Comparison of ENCODE assay signal across 18 mouse cellular contexts in genomic region chr2:3810321-3810720, GRCm38 (mm10).
DNase-seq lines count a peak whose midpoint lies in the region; ATAC-seq and TF ChIP-seq lines count a peak whose summit lies in the region.
"Had no signal": no experiment of that assay in that cellular context is flagged by ENCODE, and none has a peak within 500 bp of the region (broad histone marks: within the 10 kb centered on the region; RNA-seq: fewer than 3 reads in every experiment).

No protein-coding gene starts in this region.

- no peaks in the 10 kb centered on the region for H3K27me3 ChIP-seq in liver, postnatal 0 days (ENCODE audit: insufficient read depth, low read length)
- H3K27me3 ChIP-seq: forebrain, embryonic 15.5 days; hindbrain, embryonic 13.5 days; limb, embryonic 13.5 days; neural tube, embryonic 15.5 days had no signal

- H3K27ac ChIP-seq in liver, postnatal 0 days (ENCODE audit: low read depth), result no peak overlapping the region
- H3K27ac ChIP-seq: forebrain, embryonic 15.5 days; hindbrain, embryonic 13.5 days; kidney, postnatal 0 days; limb, embryonic 13.5 days; liver, embryonic 14.5 days; neural tube, embryonic 15.5 days had no signal

- H3K4me2 ChIP-seq in liver, postnatal 0 days (ENCODE audit: low read depth, low read length), result no peak overlapping the region
- H3K4me2 ChIP-seq: forebrain, embryonic 15.5 days; hindbrain, embryonic 13.5 days; limb, embryonic 13.5 days; neural tube, embryonic 15.5 days had no signal

- no peaks in the 10 kb centered on the region for H3K9me3 ChIP-seq in liver, postnatal 0 days (ENCODE audit: low read length)
- H3K9me3 ChIP-seq: forebrain, embryonic 15.5 days; hindbrain, embryonic 13.5 days; limb, embryonic 13.5 days; neural tube, embryonic 15.5 days had no signal

- H3K9ac ChIP-seq in liver, postnatal 0 days (replicated peaks), result no peak overlapping the region
- H3K9ac ChIP-seq: forebrain, embryonic 15.5 days; hindbrain, embryonic 13.5 days; limb, embryonic 13.5 days; liver, embryonic 14.5 days; neural tube, embryonic 15.5 days had no signal

- TF ChIP-seq EP300 in liver, postnatal 0 days (IDR thresholded peaks at IDR 0.05; ENCODE audit: low read depth), result no peak

- H3K36me3 ChIP-seq in liver, postnatal 0 days (replicated peaks; ENCODE audit: insufficient read depth, low read length), result no peaks in the 10 kb centered on the region
- H3K36me3 ChIP-seq: forebrain, embryonic 15.5 days; hindbrain, embryonic 13.5 days; limb, embryonic 13.5 days; neural tube, embryonic 15.5 days had no signal

- ATAC-seq in common myeloid progenitor, adult 5-6 weeks (replicated peaks; ENCODE audit: low read depth, poor library complexity, severe bottlenecking), result peak; percentile 62; the same call in 1 of the 2 replicates
- ATAC-seq in liver, postnatal 0 days, result no peak
- ATAC-seq: forebrain, embryonic 15.5 days; intestine, embryonic 16.5 days; lung, postnatal 0 days; Patski had no signal

- peak; percentile 58 for DNase-seq in CD4-positive, CD25-positive, alpha-beta regulatory T cell, adult 2 months (ENCODE audit: low read depth, low spot score)
- peak; percentile 32 to 48 for DNase-seq in natural killer cell, adult 2 months (ENCODE audit: low spot score in 2 of 2)
- DNase-seq in thymus, postnatal 36 days, result peak; percentile 56 to 59
- DNase-seq in frontal cortex, postnatal 25 days (ENCODE audit: low spot score in 2 of 2), result no peak
- DNase-seq in liver, postnatal 0 days, result no peak
- DNase-seq in gastrocnemius, postnatal 4 days (ENCODE audit: low spot score in 2 of 2), result no peak
- DNase-seq: cerebellum, postnatal 25 days had no signal

- WGBS in liver, postnatal 0 days (ENCODE audit: insufficient replicate concordance), result 53% methylated on average over 5 of the region's 5 CpGs

- no peaks in the 10 kb centered on the region for H3K4me1 ChIP-seq in liver, postnatal 0 days (ENCODE audit: insufficient read depth)
- H3K4me1 ChIP-seq: limb, embryonic 13.5 days; neural tube, embryonic 15.5 days had no signal

- TF ChIP-seq CTCF in liver, postnatal 0 days (IDR thresholded peaks at IDR 0.05; ENCODE audit: low read depth), result no peak

- no peak overlapping the region for H3K4me3 ChIP-seq in liver, postnatal 0 days (ENCODE audit: low read depth, low read length)
- H3K4me3 ChIP-seq: erythroblast, embryonic 14.5 days; forebrain, embryonic 15.5 days; hindbrain, embryonic 13.5 days; limb, embryonic 13.5 days; neural tube, embryonic 15.5 days had no signal

Comparison
In these comparisons a context has a peak if more than half of its experiments do, and no peak if none do; other contexts are left out.
1. DNase-seq: peak in CD4-positive, CD25-positive, alpha-beta regulatory T cell, adult 2 months (single experiment), natural killer cell, adult 2 months (2 of 2) and thymus, postnatal 36 days (2 of 2); none in frontal cortex, postnatal 25 days (0 of 2), liver, postnatal 0 days (single experiment) and gastrocnemius, postnatal 4 days (0 of 2).